Mouse (Mus musculus) lung, embryonic 16.5 days (tissue): Measurements from ENCODE around the gene Zrsr2. TPM values are rescaled to one million over a fixed set of nuclear protein-coding genes. Genes with fewer than 3 reads are reported as not detected.
A peak's percentile ranks its signal among the peaks of the same experiment; 100 is the strongest.

Experiments used
- ATAC-seq: fragments of 200-750 bp; cut with Nextera tagmentation; 2 replicates; pipeline ENCODE4 v1.8.0; 2017; ENCODE audit warnings: low read depth, mild to moderate bottlenecking, moderate library complexity
- H3K27ac ChIP-seq: fragments of 300-500 bp; sonication (generic); 2 replicates; pipeline ENCODE4 v1.5.1; 2014; ENCODE audit warnings: mild to moderate bottlenecking, control low read depth, low read length
- H3K27me3 ChIP-seq: fragments of 300-500 bp; sonication (generic); 2 replicates; pipeline ENCODE4 v1.6.1; 2014; ENCODE audit warnings: low read depth, low read length, mixed read lengths; ENCODE audit not compliant: control insufficient read depth, insufficient read depth
- H3K36me3 ChIP-seq: fragments of 300-500 bp; sonication (generic); 2 replicates; pipeline ENCODE4 v1.6.1; 2014; ENCODE audit warnings: low read length; ENCODE audit not compliant: control insufficient read depth, insufficient read depth
- H3K4me1 ChIP-seq: fragments of 300-500 bp; sonication (generic); replicated peaks from 2 replicates; pipeline ENCODE4 v1.6.1; 2014; ENCODE audit warnings: low read length, mixed read lengths; ENCODE audit not compliant: control insufficient read depth, insufficient read depth
- H3K4me2 ChIP-seq: fragments of 300-500 bp; sonication (generic); 2 replicates; pipeline ENCODE4 v1.6.1; 2014; ENCODE audit warnings: low read depth, low read length, control low read depth
- H3K4me3 ChIP-seq: fragments of 300-500 bp; sonication (generic); 2 replicates; pipeline ENCODE4 v1.5.1; 2014; ENCODE audit warnings: mild to moderate bottlenecking, low read length, control low read depth
- H3K9ac ChIP-seq: fragments of 300-500 bp; sonication (generic); 2 replicates; pipeline ENCODE4 v1.6.1; 2014; ENCODE audit warnings: low read length, control low read depth
- H3K9me3 ChIP-seq: fragments of 300-500 bp; sonication (generic); 2 replicates; pipeline ENCODE4 v1.6.1; 2016; ENCODE audit warnings: low read length; ENCODE audit not compliant: control insufficient read depth
- WGBS: fragments of 180-500 bp; shearing (Covaris S2); extraction: QIAGEN DNeasy Blood & Tissue Kit; methylation state at CpG from one replicate; pipeline ENCODE4 v1.1.7; 2014; 5-methylcytosine and 5-hydroxymethylcytosine counted together
- polyA plus RNA-seq: library from polyadenylated mRNA; unstranded; fragments of >200 nt; fragmentation: Nextera tagmentation; extraction: Ambion mirVana; gene quantifications from 2 replicates; pipeline ENCODE4 v1.2.1, GENCODE M21; 2015

Zrsr2 gene
- 45.2 and 51.0 TPM in 2 replicates for polyA plus RNA-seq

DNA sequence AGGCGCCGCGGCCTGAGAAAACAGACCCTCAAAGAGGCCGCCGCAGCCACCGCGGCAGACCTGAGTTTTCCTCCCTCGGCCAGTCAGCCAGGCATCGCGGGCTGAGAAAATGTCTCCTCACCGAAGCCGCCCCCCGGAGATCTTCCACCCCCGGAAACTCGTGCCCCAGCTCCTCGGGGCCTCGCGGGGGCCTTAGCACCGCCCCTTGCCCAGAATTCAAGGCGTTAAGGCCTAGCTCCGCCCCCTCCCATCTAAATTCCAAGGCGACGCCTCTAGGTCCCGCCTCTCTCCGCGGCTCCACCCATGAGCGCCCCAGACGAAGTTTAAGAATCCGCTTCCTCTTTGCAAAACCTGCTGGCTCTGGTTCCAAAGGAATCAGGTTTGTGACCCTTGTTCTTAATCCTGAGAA, at the start of gene Zrsr2:
Gene Zrsr2, minus strand, starts transcription at position 195 of the 409 bp plus-strand sequence.
- WGBS: 10% methylated on average over 29 of the region's 29 CpGs
- Histone ChIP-seq H3K4me3 (peak within 1 kb of the TSS; percentile 78), H3K4me2 (peak within 1 kb of the TSS; percentile 62), H3K4me1 (no peaks in the 10 kb centered on the region; the same call in 1 of the 2 replicates), H3K27me3 (no peaks in the 10 kb centered on the region; the same call in 1 of the 2 replicates), H3K9ac (peak within 1 kb of the TSS; percentile 85), H3K27ac (peak within 1 kb of the TSS; percentile 99), H3K9me3 (no peaks in the 10 kb centered on the region), H3K36me3 (peaks cover 8% of the 10 kb centered on the region; the same call in 1 of the 2 replicates)
- peak; percentile 98 for ATAC-seq

DNA sequence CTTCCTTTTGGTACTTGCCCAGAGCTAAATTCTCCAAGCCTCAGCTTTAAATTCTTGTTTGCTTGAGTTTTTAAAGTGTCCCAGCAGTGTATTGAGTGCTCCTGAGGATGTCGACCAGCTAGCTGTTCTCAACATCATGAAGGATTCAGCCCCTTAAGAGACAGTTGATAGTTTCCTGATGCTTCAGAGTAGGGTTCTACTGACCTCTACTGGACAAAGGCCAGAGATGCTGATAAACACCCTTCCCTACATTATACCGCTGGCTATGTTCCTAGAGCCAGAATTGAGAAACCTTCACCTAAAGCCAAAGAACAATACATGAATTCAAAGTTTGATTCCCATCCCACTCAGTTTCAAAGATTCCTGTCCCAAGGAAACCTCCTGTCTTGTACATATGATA, 46.3 kb upstream of the Zrsr2 start:
- WGBS: 23% methylated on average over 2 of the region's 2 CpGs
- Histone ChIP-seq H3K27me3 (no peaks in the 10 kb centered on the region), H3K9me3 (no peaks in the 10 kb centered on the region), H3K27ac (no peak overlapping the region), H3K4me1 (no peaks in the 10 kb centered on the region), H3K36me3 (no peaks in the 10 kb centered on the region), H3K4me2 (no peak overlapping the region), H3K9ac (no peak overlapping the region), H3K4me3 (no peak overlapping the region)
- peak; percentile 57; the same call in 1 of the 2 replicates for ATAC-seq

GRCm38 (mm10) chrX:163999848-164000247, 41.4 kb upstream of the Zrsr2 start:
- H3K27ac ChIP-seq: no peak overlapping the region
- H3K9ac ChIP-seq: no peak overlapping the region
- no peaks in the 10 kb centered on the region for H3K9me3 ChIP-seq
- no peak overlapping the region for H3K4me3 ChIP-seq
- H3K27me3 ChIP-seq: no peaks in the 10 kb centered on the region
- ATAC-seq: no peak
- H3K4me1 ChIP-seq: no peaks in the 10 kb centered on the region
- no peak overlapping the region for H3K4me2 ChIP-seq
- WGBS: 85% methylated on average over 1 of the region's 1 CpGs
- no peaks in the 10 kb centered on the region for H3K36me3 ChIP-seq

DNA sequence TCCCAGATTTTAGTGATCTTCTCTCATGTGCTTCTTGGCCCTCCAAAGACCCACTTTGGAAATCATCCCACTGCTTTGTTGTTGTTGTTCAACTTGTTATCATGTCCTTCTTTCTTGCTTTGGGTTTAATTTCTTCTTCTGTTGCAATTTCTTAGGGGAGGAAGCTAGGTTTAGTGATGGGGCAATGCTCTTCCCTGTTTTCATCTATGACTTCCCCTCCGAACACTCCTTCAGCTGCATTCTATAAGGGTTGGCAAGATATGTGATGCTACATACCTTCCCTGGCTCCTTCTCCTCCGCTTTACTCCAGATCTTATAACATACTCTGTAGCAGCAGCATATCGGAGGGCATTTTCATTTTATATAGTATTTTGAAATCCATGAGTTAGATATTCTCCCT, 38.3 kb upstream of the Zrsr2 start:
- Histone ChIP-seq H3K4me3 (no peak overlapping the region), H3K4me1 (no peaks in the 10 kb centered on the region), H3K9me3 (no peaks in the 10 kb centered on the region), H3K27me3 (no peaks in the 10 kb centered on the region), H3K4me2 (no peak overlapping the region), H3K36me3 (no peaks in the 10 kb centered on the region), H3K27ac (no peak overlapping the region), H3K9ac (no peak overlapping the region)
- 84% methylated on average over 3 of the region's 3 CpGs for WGBS
- no peak for ATAC-seq

DNA sequence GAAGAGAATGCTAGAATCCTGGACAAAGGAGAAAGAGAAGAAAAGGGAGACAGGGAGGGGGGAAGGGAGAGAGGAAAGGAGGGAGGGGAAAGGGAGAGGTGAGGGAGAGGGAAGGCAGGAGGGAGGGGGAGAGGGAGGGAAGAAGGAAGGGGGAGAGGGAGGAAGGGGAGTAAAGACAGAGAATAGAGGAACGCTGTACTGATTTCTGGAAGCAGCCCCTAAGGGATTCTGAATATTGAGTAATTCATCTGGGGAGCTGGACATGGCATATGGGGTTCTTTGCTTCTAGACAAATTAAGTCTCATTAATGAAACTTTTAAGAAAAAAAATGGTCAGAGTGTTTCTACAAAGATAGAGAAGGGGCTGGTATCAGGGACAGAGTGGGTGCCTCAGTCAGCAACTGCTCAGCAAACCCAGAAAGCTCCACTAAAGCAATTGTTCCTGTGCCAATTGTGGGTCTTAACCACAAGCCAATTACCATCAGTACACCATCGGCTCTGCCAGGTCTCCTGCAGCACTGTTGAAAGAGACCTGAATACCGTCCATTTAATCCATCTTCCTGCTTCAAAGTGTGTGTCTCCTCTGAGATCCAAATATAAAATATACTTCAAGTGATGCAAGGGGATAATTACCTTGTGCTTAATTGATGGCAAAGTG, 29.4 kb upstream of the Zrsr2 start:
- Histone ChIP-seq H3K9ac (no peak overlapping the region), H3K4me1 (no peaks in the 10 kb centered on the region)

GRCm38 (mm10) chrX:163982129-163982528, 23.7 kb upstream of the Zrsr2 start:
- no peaks in the 10 kb centered on the region for H3K27me3 ChIP-seq
- H3K36me3 ChIP-seq: no peaks in the 10 kb centered on the region
- H3K4me1 ChIP-seq: no peaks in the 10 kb centered on the region
- no peaks in the 10 kb centered on the region for H3K9me3 ChIP-seq
- no peak overlapping the region for H3K27ac ChIP-seq
- no peak overlapping the region for H3K9ac ChIP-seq
- no peak overlapping the region for H3K4me3 ChIP-seq
- no peak for ATAC-seq
- no peak overlapping the region for H3K4me2 ChIP-seq
- WGBS: 84% methylated on average over 6 of the region's 6 CpGs

More for the DNA sequence above, 29.4 kb upstream of the Zrsr2 start:
- no peaks in the 10 kb centered on the region for H3K9me3 ChIP-seq
- no peak overlapping the region for H3K4me3 ChIP-seq
- no peaks in the 10 kb centered on the region for H3K27me3 ChIP-seq
- no peak overlapping the region for H3K27ac ChIP-seq
- no peak overlapping the region for H3K4me2 ChIP-seq
- ATAC-seq: no peak
- 59% methylated on average over 3 of the region's 3 CpGs for WGBS
- H3K36me3 ChIP-seq: no peaks in the 10 kb centered on the region

DNA sequence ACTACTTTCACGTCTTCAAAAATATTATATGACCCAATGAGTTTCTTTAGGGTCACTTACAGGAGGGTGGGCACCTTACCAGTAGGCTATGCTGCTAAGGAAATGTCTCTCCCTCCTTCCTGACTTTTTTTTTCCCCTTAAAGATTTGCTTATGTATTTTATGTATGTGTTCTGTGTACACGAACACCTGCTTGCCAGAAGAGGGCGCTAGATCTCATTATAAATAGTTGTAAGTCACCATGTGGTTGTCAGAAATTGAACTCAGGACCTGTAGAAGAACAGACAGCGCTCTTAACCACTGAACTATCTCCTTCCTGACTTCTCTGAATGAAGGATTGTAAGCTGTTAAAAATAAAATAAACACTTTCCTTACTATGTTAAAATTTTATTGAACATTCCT, 23.0 kb upstream of the Zrsr2 start:
- H3K27me3 ChIP-seq: no peaks in the 10 kb centered on the region
- no peak for ATAC-seq

GRCm38 (mm10) chrX:163981092-163981491, 22.6 kb upstream of the Zrsr2 start:
- no peak overlapping the region for H3K4me2 ChIP-seq
- no peaks in the 10 kb centered on the region for H3K27me3 ChIP-seq
- H3K9me3 ChIP-seq: no peaks in the 10 kb centered on the region
- H3K36me3 ChIP-seq: no peaks in the 10 kb centered on the region
- WGBS: 84% methylated on average over 1 of the region's 1 CpGs
- no peak overlapping the region for H3K9ac ChIP-seq
- no peak overlapping the region for H3K4me3 ChIP-seq
- H3K4me1 ChIP-seq: no peaks in the 10 kb centered on the region
- no peak for ATAC-seq
- H3K27ac ChIP-seq: no peak overlapping the region

More for the DNA sequence above, 23.0 kb upstream of the Zrsr2 start:
- no peak overlapping the region for H3K9ac ChIP-seq
- no peak overlapping the region for H3K4me3 ChIP-seq
- H3K36me3 ChIP-seq: no peaks in the 10 kb centered on the region
- WGBS: 50% methylated on average over 4 of the region's 4 CpGs
- H3K9me3 ChIP-seq: no peaks in the 10 kb centered on the region
- H3K27ac ChIP-seq: no peak overlapping the region
- H3K4me1 ChIP-seq: no peaks in the 10 kb centered on the region
- no peak overlapping the region for H3K4me2 ChIP-seq

GRCm38 (mm10) chrX:163957803-163958466, 526 bp downstream of the Zrsr2 start:
- peak overlapping the region; percentile 99 for H3K27ac ChIP-seq
- H3K4me2 ChIP-seq: peak overlapping the region; percentile 62
- no peaks in the 10 kb centered on the region; the same call in 1 of the 2 replicates for H3K4me1 ChIP-seq
- peak; percentile 93 for ATAC-seq
- H3K9me3 ChIP-seq: no peaks in the 10 kb centered on the region
- H3K4me3 ChIP-seq: peak overlapping the region; percentile 78
- H3K9ac ChIP-seq: peak overlapping the region; percentile 85
- H3K36me3 ChIP-seq: peaks cover 11% of the 10 kb centered on the region; the same call in 1 of the 2 replicates
- WGBS: 20% methylated on average over 54 of the region's 67 CpGs
- no peaks in the 10 kb centered on the region; the same call in 1 of the 2 replicates for H3K27me3 ChIP-seq
